Mouse (Mus musculus) hindbrain, postnatal 0 days (tissue): ENCODE results near the gene Loxl4. TPM values are rescaled to one million over a fixed set of nuclear protein-coding genes. Genes with fewer than 3 reads are reported as not detected.

ENCODE experiments used
- ATAC-seq: fragments of 200-750 bp; cut with Nextera tagmentation; 2 replicates; pipeline ENCODE4 v1.8.0; 2017; ENCODE audit warnings: mild to moderate bottlenecking, moderate TSS enrichment, moderate library complexity
- DNase-seq: peaks from one replicate; pipeline ENCODE4 v3.0.0-alpha.2; 2015; ENCODE audit warnings: low spot score
- H3K27ac ChIP-seq: fragments of 300-500 bp; sonication (generic); 2 replicates; pipeline ENCODE4 v1.5.1; 2014; ENCODE audit warnings: mild to moderate bottlenecking
- H3K27me3 ChIP-seq: fragments of 300-500 bp; sonication (generic); 2 replicates; pipeline ENCODE4 v1.6.1; 2014; ENCODE audit warnings: low read length, mixed read lengths; ENCODE audit not compliant: insufficient read depth
- H3K36me3 ChIP-seq: fragments of 300-500 bp; sonication (generic); 2 replicates; pipeline ENCODE4 v1.6.1; 2014; ENCODE audit warnings: low read length, mixed read lengths; ENCODE audit not compliant: insufficient read depth
- H3K4me1 ChIP-seq: fragments of 300-500 bp; sonication (generic); 2 replicates; pipeline ENCODE4 v1.6.1; 2014; ENCODE audit warnings: antibody characterized with exemption, low read length, mixed read lengths; ENCODE audit not compliant: insufficient read depth
- H3K4me2 ChIP-seq: fragments of 300-500 bp; sonication (generic); 2 replicates; pipeline ENCODE4 v1.6.1; 2014; ENCODE audit warnings: low read depth, mild to moderate bottlenecking, low read length, moderate library complexity, mixed read lengths
- H3K4me3 ChIP-seq: fragments of 300-500 bp; sonication (generic); 2 replicates; pipeline ENCODE4 v1.5.1; 2014; ENCODE audit warnings: low read length
- H3K9ac ChIP-seq: fragments of 300-500 bp; sonication (generic); replicated peaks from 2 replicates; pipeline ENCODE4 v1.6.1; 2014; ENCODE audit warnings: mild to moderate bottlenecking, low read length, moderate library complexity, mixed read lengths
- H3K9me3 ChIP-seq: fragments of 300-500 bp; sonication (generic); 2 replicates; pipeline ENCODE4 v1.6.1; 2016; ENCODE audit warnings: low read length, mixed read lengths
- CTCF ChIP-seq: IDR thresholded peaks from 2 replicates; pipeline ENCODE4 v1.5.1; 2016; ENCODE audit warnings: antibody characterized with exemption, control low read depth, low read depth
- WGBS: fragments of 180-500 bp; shearing (Covaris S2); extraction: QIAGEN DNeasy Blood & Tissue Kit; methylation state at CpG from one replicate; pipeline ENCODE4 v1.1.7; 2014; 5-methylcytosine and 5-hydroxymethylcytosine counted together
- polyA plus RNA-seq: library from polyadenylated mRNA; unstranded; fragments of >200 nt; fragmentation: Nextera tagmentation; extraction: Ambion mirVana; gene quantifications from 2 replicates; pipeline ENCODE4 v1.2.1, GENCODE M21; 2015
- total RNA-seq: library from RNA; depleted of rRNA; stranded (reverse); fragments of >200 nt; gene quantifications from 2 replicates; pipeline ENCODE4 v1.2.3, GENCODE M21; 2014

Loxl4 gene
- total and polyA plus RNA-seq, 2 experiments from 2014 or later, result 0.78 TPM; not detected in 1

- Histone ChIP-seq H3K27ac (no peak overlapping the region), H3K27me3 (no peaks in the 10 kb centered on the region), H3K4me3 (no peak overlapping the region), H3K4me1 (no peaks in the 10 kb centered on the region), H3K9me3 (no peaks in the 10 kb centered on the region), H3K36me3 (no peaks in the 10 kb centered on the region; the same call in 1 of the 2 replicates), H3K9ac (no peak overlapping the region), H3K4me2 (no peak overlapping the region)
- ATAC-seq, result no peak
- no peak for TF ChIP-seq CTCF
- no peak for DNase-seq
- WGBS, result 83% methylated on average over 2 of the region's 2 CpGs
These were observed 24.9 kb downstream of the Loxl4 start for GRCm38 (mm10) chr19:42587704-42588103.

- no peak for ATAC-seq
- DNase-seq, result no peak
- Histone ChIP-seq H3K36me3 (no peaks in the 10 kb centered on the region; the same call in 1 of the 2 replicates), H3K27me3 (no peaks in the 10 kb centered on the region), H3K9me3 (no peaks in the 10 kb centered on the region), H3K4me3 (no peak overlapping the region), H3K27ac (no peak overlapping the region), H3K4me2 (no peak overlapping the region), H3K4me1 (no peaks in the 10 kb centered on the region), H3K9ac (no peak overlapping the region)
- TF ChIP-seq CTCF, result no peak
- 94% methylated on average over 3 of the region's 3 CpGs for WGBS
These were observed 28.4 kb downstream of the Loxl4 start for GRCm38 (mm10) chr19:42584188-42584587.

- no peak for TF ChIP-seq CTCF
- WGBS, result 98% methylated on average over 5 of the region's 5 CpGs
- H3K4me2 ChIP-seq, result no peak overlapping the region
- no peak overlapping the region for H3K27ac ChIP-seq
- DNase-seq, result no peak
- H3K4me1 ChIP-seq, result no peaks in the 10 kb centered on the region
- no peak for ATAC-seq
- H3K4me3 ChIP-seq, result no peak overlapping the region
- H3K27me3 ChIP-seq, result no peaks in the 10 kb centered on the region
- H3K9me3 ChIP-seq, result no peaks in the 10 kb centered on the region
- no peaks in the 10 kb centered on the region; the same call in 1 of the 2 replicates for H3K36me3 ChIP-seq
- H3K9ac ChIP-seq, result no peak overlapping the region
These were observed 28.9 kb downstream of the Loxl4 start for GRCm38 (mm10) chr19:42583677-42584076.

GRCm38 (mm10) chr19:42582811-42583370 is 29.7 kb downstream of the Loxl4 start:
- H3K4me2 ChIP-seq, result no peak overlapping the region
- no peaks in the 10 kb centered on the region; the same call in 1 of the 2 replicates for H3K36me3 ChIP-seq
- H3K9ac ChIP-seq, result no peak overlapping the region
- no peak for TF ChIP-seq CTCF
- H3K4me3 ChIP-seq, result no peak overlapping the region
- WGBS, result 87% methylated on average over 13 of the region's 13 CpGs
- DNase-seq (no peak), ATAC-seq (no peak)
- H3K27me3 ChIP-seq, result no peaks in the 10 kb centered on the region
- no peak overlapping the region for H3K27ac ChIP-seq
- no peaks in the 10 kb centered on the region for H3K9me3 ChIP-seq
- no peaks in the 10 kb centered on the region for H3K4me1 ChIP-seq

GRCm38 (mm10) chr19:42580701-42581100 is 31.9 kb downstream of the Loxl4 start:
- DNase-seq (no peak), ATAC-seq (no peak)
- H3K27ac ChIP-seq, result no peak overlapping the region
- no peaks in the 10 kb centered on the region; the same call in 1 of the 2 replicates for H3K36me3 ChIP-seq
- no peak for TF ChIP-seq CTCF
- WGBS, result 30% methylated on average over 4 of the region's 4 CpGs
- H3K9ac ChIP-seq, result no peak overlapping the region
- no peak overlapping the region for H3K4me3 ChIP-seq
- no peaks in the 10 kb centered on the region for H3K9me3 ChIP-seq
- H3K4me2 ChIP-seq, result no peak overlapping the region
- H3K4me1 ChIP-seq, result no peaks in the 10 kb centered on the region
- H3K27me3 ChIP-seq, result no peaks in the 10 kb centered on the region

- Histone ChIP-seq H3K27ac (no peak overlapping the region), H3K9ac (no peak overlapping the region), H3K4me3 (no peak overlapping the region), H3K27me3 (no peaks in the 10 kb centered on the region), H3K4me1 (no peaks in the 10 kb centered on the region), H3K4me2 (no peak overlapping the region), H3K36me3 (no peaks in the 10 kb centered on the region), H3K9me3 (no peaks in the 10 kb centered on the region)
- TF ChIP-seq CTCF, result no peak
- 83% methylated on average over 4 of the region's 4 CpGs for WGBS
- ATAC-seq (no peak), DNase-seq (no peak)
These were observed 34.0 kb downstream of the Loxl4 start for GRCm38 (mm10) chr19:42578631-42579030.

GRCm38 (mm10) chr19:42576856-42577255 is 35.8 kb downstream of the Loxl4 start:
- 86% methylated on average over 1 of the region's 1 CpGs for WGBS
- H3K36me3 ChIP-seq, result no peaks in the 10 kb centered on the region
- H3K4me1 ChIP-seq, result no peaks in the 10 kb centered on the region
- TF ChIP-seq CTCF, result no peak
- no peak for DNase-seq
- no peak overlapping the region for H3K4me2 ChIP-seq
- H3K27me3 ChIP-seq, result no peaks in the 10 kb centered on the region
- no peaks in the 10 kb centered on the region for H3K9me3 ChIP-seq
- no peak overlapping the region for H3K4me3 ChIP-seq
- no peak overlapping the region for H3K9ac ChIP-seq
- no peak overlapping the region for H3K27ac ChIP-seq
- no peak for ATAC-seq
